Mouse (Mus musculus): Measurements from ENCODE around the gene Ptprr. TPM values are rescaled to one million over a fixed set of nuclear protein-coding genes. Genes with fewer than 3 reads are reported as not detected.
A peak's percentile ranks its signal among the peaks of the same experiment; 100 is the strongest.

Ptprr gene
- polyA plus RNA-seq, 1 experiment from 2014 or later = 0.20 TPM

- no peaks in the 10 kb centered on the region for H3K36me3 ChIP-seq (ENCODE audit: control insufficient read depth, insufficient read depth, low read length)
- no peaks in the 10 kb centered on the region for H3K9me3 ChIP-seq (ENCODE audit: control insufficient read depth, low read length)
- WGBS = 74% methylated on average over 3 of the region's 3 CpGs
- no peak overlapping the region for H3K4me2 ChIP-seq (ENCODE audit: low read depth, severe bottlenecking)
- H3K27ac ChIP-seq (replicated peaks; ENCODE audit: low read depth, low read length) = no peak overlapping the region
- H3K27me3 ChIP-seq (ENCODE audit: control insufficient read depth, insufficient read depth, low read length) = no peaks in the 10 kb centered on the region
- H3K4me1 ChIP-seq (ENCODE audit: control insufficient read depth, insufficient read depth, low read length) = no peaks in the 10 kb centered on the region
- no peak for DNase-seq (ENCODE audit: low spot score)
- no peak overlapping the region for H3K9ac ChIP-seq (ENCODE audit: low read length)
- ATAC-seq (ENCODE audit: insufficient number of reproducible peaks, low FRiP score, low TSS enrichment, low read depth) = no peak
- H3K4me3 ChIP-seq (ENCODE audit: low read depth, low read length) = no peak overlapping the region
Measured at GRCm38 (mm10) chr10:116183258-116183657, 165.2 kb downstream of the Ptprr start.

GRCm38 (mm10) chr10:116191724-116192123, 173.7 kb downstream of the Ptprr start:
- Histone ChIP-seq H3K4me1 (ENCODE audit: control insufficient read depth, insufficient read depth, low read length) (no peaks in the 10 kb centered on the region), H3K27me3 (ENCODE audit: control insufficient read depth, insufficient read depth, low read length) (no peaks in the 10 kb centered on the region)
- 80% methylated on average over 2 of the region's 2 CpGs for whole genome bisulfite sequencing

DNA sequence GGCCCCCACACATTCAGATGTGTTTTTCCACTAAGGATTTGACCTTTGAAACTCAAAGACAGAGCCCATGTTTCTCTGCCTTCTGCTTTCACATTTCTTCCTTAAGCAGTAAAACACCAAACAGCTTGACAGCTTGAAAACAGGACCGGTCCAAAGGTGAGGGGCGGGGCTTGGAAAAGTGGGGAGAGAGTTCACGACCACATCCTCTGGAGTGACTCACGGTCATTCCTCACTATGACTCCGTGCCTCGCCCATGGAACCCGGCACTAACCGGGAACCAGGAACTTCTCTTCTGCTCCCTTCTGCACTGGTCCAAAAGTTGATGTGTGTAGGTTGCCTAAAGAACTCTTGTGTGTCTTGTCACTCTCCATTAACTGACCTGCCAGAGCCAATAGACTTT, 174.3 kb downstream of the Ptprr start:
- 76% methylated on average over 8 of the region's 8 CpGs for WGBS
- Histone ChIP-seq H3K27ac (replicated peaks; ENCODE audit: low read depth, low read length) (no peak overlapping the region), H3K4me1 (ENCODE audit: control insufficient read depth, insufficient read depth, low read length) (no peaks in the 10 kb centered on the region), H3K9ac (ENCODE audit: low read length) (no peak overlapping the region), H3K4me2 (ENCODE audit: low read depth, severe bottlenecking) (no peak overlapping the region), H3K27me3 (ENCODE audit: control insufficient read depth, insufficient read depth, low read length) (no peaks in the 10 kb centered on the region), H3K4me3 (ENCODE audit: low read depth, low read length) (no peak overlapping the region), H3K9me3 (ENCODE audit: control insufficient read depth, low read length) (no peaks in the 10 kb centered on the region), H3K36me3 (ENCODE audit: control insufficient read depth, insufficient read depth, low read length) (no peaks in the 10 kb centered on the region)
- DNase-seq (ENCODE audit: low spot score) (no peak), ATAC-seq (ENCODE audit: insufficient number of reproducible peaks, low FRiP score, low TSS enrichment, low read depth) (no peak)

More at GRCm38 (mm10) chr10:116191724-116192123, 173.7 kb downstream of the Ptprr start:
- Histone ChIP-seq H3K36me3 (ENCODE audit: control insufficient read depth, insufficient read depth, low read length) (no peaks in the 10 kb centered on the region), H3K9me3 (ENCODE audit: control insufficient read depth, low read length) (no peaks in the 10 kb centered on the region), H3K4me2 (ENCODE audit: low read depth, severe bottlenecking) (no peak overlapping the region), H3K4me3 (ENCODE audit: low read depth, low read length) (no peak overlapping the region), H3K9ac (ENCODE audit: low read length) (no peak overlapping the region), H3K27ac (replicated peaks; ENCODE audit: low read depth, low read length) (no peak overlapping the region)
- ATAC-seq (ENCODE audit: insufficient number of reproducible peaks, low FRiP score, low TSS enrichment, low read depth) = no peak
- DNase-seq (ENCODE audit: low spot score) = no peak

DNA sequence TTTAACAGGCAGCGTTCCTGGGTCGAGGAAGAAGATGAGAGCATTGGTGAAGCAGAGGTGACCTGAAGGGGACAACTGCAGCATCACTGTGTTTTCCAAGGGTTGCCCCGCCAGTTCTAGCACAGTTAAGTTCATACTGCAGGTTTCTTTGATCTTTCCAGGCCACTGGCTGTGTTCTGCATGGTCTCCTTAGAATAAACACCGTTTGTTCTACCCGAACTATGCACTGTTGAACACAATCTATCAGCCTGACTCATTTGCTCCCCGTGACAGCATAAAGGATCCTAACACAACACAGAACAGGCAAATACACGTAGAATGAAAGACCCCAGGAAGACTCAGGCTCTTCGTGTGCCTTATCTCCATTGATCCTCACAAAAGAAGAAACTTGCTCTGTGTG, 176.4 kb downstream of the Ptprr start:
- Histone ChIP-seq H3K36me3 (ENCODE audit: control insufficient read depth, insufficient read depth, low read length) (no peaks in the 10 kb centered on the region), H3K27ac (replicated peaks; ENCODE audit: low read depth, low read length) (no peak overlapping the region), H3K27me3 (ENCODE audit: control insufficient read depth, insufficient read depth, low read length) (no peaks in the 10 kb centered on the region), H3K4me1 (ENCODE audit: control insufficient read depth, insufficient read depth, low read length) (no peaks in the 10 kb centered on the region), H3K4me2 (ENCODE audit: low read depth, severe bottlenecking) (no peak overlapping the region), H3K9ac (ENCODE audit: low read length) (no peak overlapping the region), H3K9me3 (ENCODE audit: control insufficient read depth, low read length) (no peaks in the 10 kb centered on the region), H3K4me3 (ENCODE audit: low read depth, low read length) (no peak overlapping the region)
- DNase-seq (ENCODE audit: low spot score) (no peak), ATAC-seq (ENCODE audit: insufficient number of reproducible peaks, low FRiP score, low TSS enrichment, low read depth) (no peak)
- WGBS = 73% methylated on average over 8 of the region's 8 CpGs

DNA sequence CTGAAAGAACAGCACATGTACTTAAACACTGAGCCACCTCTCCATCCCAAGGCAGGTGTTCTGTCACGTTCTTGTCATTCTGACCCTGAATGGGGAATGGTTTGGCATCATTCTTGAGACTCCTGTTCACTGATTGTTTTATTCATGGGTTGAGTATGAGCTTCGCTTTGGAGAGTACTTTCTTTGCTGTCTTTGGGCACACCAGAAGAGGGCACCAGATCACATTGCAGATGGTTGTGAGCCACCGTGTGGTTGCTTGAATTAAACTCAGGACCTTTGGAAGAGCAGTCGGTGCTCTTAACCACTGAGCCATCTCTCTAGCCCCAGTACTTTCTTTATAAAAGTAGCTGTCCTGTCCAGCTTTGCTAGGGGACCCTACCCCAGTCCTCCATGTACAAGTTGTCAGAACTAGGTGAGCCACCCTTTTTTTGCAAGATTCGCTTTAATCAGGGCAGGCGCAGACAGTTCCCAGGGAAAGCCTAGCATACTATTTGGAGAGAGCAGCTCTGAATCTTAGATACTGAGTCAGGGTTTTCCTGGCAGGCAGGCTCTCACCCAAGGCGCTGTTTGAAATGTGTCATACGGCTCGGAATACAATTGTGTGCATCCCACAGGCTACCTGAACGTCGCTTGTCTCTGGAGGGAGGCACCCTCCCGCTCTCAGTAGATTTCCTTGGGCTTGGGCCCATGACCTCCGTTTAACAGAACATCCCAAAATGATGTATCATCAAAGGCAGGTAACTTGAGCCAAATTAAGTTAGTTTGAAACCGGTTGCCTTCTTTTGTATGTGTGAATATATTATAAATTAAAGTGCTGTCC, 178.8 kb downstream of the Ptprr start:
- Histone ChIP-seq H3K27me3 (ENCODE audit: control insufficient read depth, insufficient read depth, low read length) (no peaks in the 10 kb centered on the region), H3K9ac (ENCODE audit: low read length) (no peak overlapping the region), H3K9me3 (ENCODE audit: control insufficient read depth, low read length) (no peaks in the 10 kb centered on the region), H3K36me3 (ENCODE audit: control insufficient read depth, insufficient read depth, low read length) (no peaks in the 10 kb centered on the region), H3K4me1 (ENCODE audit: control insufficient read depth, insufficient read depth, low read length) (no peaks in the 10 kb centered on the region), H3K27ac (replicated peaks; ENCODE audit: low read depth, low read length) (no peak overlapping the region), H3K4me2 (ENCODE audit: low read depth, severe bottlenecking) (peak overlapping the region; percentile 8; the same call in 1 of the 2 replicates), H3K4me3 (ENCODE audit: low read depth, low read length) (no peak overlapping the region)
- WGBS = 21% methylated on average over 14 of the region's 14 CpGs
- DNase-seq (ENCODE audit: low spot score) (peak; percentile 51), ATAC-seq (ENCODE audit: insufficient number of reproducible peaks, low FRiP score, low TSS enrichment, low read depth) (no peak; the same call in 1 of the 2 replicates)

- H3K9ac ChIP-seq (ENCODE audit: low read length) = no peak overlapping the region
- H3K27ac ChIP-seq (replicated peaks; ENCODE audit: low read depth, low read length) = no peak overlapping the region
- H3K4me1 ChIP-seq (ENCODE audit: control insufficient read depth, insufficient read depth, low read length) = 0 out of 2 replicates have a peak, but pooled peaks cover under 1% of the 10 kb centered on the region
- no peaks in the 10 kb centered on the region for H3K9me3 ChIP-seq (ENCODE audit: control insufficient read depth, low read length)
- peak overlapping the region; percentile 8; the same call in 1 of the 2 replicates for H3K4me2 ChIP-seq (ENCODE audit: low read depth, severe bottlenecking)
- DNase-seq (ENCODE audit: low spot score) = no peak
- no peaks in the 10 kb centered on the region for H3K27me3 ChIP-seq (ENCODE audit: control insufficient read depth, insufficient read depth, low read length)
- no peak for ATAC-seq (ENCODE audit: insufficient number of reproducible peaks, low FRiP score, low TSS enrichment, low read depth)
- H3K36me3 ChIP-seq (ENCODE audit: control insufficient read depth, insufficient read depth, low read length) = no peaks in the 10 kb centered on the region
- WGBS = 23% methylated on average over 4 of the region's 4 CpGs
- H3K4me3 ChIP-seq (ENCODE audit: low read depth, low read length) = no peak overlapping the region
Measured at GRCm38 (mm10) chr10:116197416-116197939, 179.5 kb downstream of the Ptprr start.

DNA sequence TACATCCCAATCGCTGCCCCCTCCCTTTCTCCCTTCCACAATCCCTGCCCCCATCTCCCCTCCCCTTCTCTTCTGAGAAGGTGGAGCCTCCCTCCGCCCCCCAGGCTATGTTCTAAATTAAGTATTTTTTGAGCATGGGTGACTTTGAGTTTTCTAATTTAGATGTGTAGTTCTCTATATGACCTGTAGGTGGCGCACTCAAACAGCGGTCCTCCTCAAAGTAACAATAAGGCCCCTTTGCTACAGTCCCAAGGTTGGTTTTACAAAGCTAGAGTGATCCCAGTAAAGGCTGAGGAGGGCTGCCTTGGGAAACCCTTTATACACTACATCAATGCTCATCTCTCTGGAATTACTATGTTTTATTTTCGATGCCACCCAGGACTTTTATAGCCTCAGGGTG, 181.0 kb downstream of the Ptprr start:
- Histone ChIP-seq H3K27ac (replicated peaks; ENCODE audit: low read depth, low read length) (no peak overlapping the region), H3K4me2 (ENCODE audit: low read depth, severe bottlenecking) (no peak overlapping the region), H3K9me3 (ENCODE audit: control insufficient read depth, low read length) (no peaks in the 10 kb centered on the region), H3K4me1 (ENCODE audit: control insufficient read depth, insufficient read depth, low read length) (0 out of 2 replicates have a peak, but pooled peaks cover 3% of the 10 kb centered on the region), H3K9ac (ENCODE audit: low read length) (no peak overlapping the region), H3K27me3 (ENCODE audit: control insufficient read depth, insufficient read depth, low read length) (no peaks in the 10 kb centered on the region), H3K4me3 (ENCODE audit: low read depth, low read length) (no peak overlapping the region), H3K36me3 (ENCODE audit: control insufficient read depth, insufficient read depth, low read length) (no peaks in the 10 kb centered on the region)
- ATAC-seq (ENCODE audit: insufficient number of reproducible peaks, low FRiP score, low TSS enrichment, low read depth) (no peak), DNase-seq (ENCODE audit: low spot score) (no peak)
- 21% methylated on average over 5 of the region's 5 CpGs for WGBS

DNA sequence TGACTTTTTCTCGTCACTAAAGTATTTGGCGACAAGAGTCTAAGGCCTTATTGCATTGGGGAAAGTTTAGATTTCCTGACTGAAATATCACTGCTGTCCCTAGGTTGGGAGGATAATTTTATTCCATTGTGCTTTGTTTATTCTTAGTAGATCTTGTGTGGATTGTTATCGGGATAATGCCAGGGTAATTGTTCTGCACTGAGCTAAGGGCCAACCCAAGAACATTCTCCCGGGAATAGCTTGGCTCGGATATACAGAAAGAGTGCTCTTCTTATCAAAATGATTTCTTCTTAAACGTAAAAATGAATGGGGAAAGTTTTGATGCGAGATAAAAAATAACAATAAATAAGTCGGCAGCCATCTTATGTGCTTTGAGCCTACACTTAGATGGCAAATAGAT, 183.5 kb downstream of the Ptprr start:
- DNase-seq (ENCODE audit: low spot score) (no peak), ATAC-seq (ENCODE audit: insufficient number of reproducible peaks, low FRiP score, low TSS enrichment, low read depth) (no peak)
- 92% methylated on average over 8 of the region's 8 CpGs for WGBS
- Histone ChIP-seq H3K4me2 (ENCODE audit: low read depth, severe bottlenecking) (no peak overlapping the region), H3K9ac (ENCODE audit: low read length) (no peak overlapping the region), H3K27ac (replicated peaks; ENCODE audit: low read depth, low read length) (no peak overlapping the region), H3K36me3 (ENCODE audit: control insufficient read depth, insufficient read depth, low read length) (no peaks in the 10 kb centered on the region), H3K4me1 (ENCODE audit: control insufficient read depth, insufficient read depth, low read length) (0 out of 2 replicates have a peak, but pooled peaks cover 3% of the 10 kb centered on the region), H3K4me3 (ENCODE audit: low read depth, low read length) (no peak overlapping the region), H3K27me3 (ENCODE audit: control insufficient read depth, insufficient read depth, low read length) (no peaks in the 10 kb centered on the region), H3K9me3 (ENCODE audit: control insufficient read depth, low read length) (no peaks in the 10 kb centered on the region)

All from limb, embryonic 11.5 days (tissue).